ENCODE assay signal across 22 mouse cellular contexts in genomic region chr10:107543026-107543425, GRCm38 (mm10). TPM values are rescaled to one million over a fixed set of nuclear protein-coding genes. Genes with fewer than 3 reads are reported as not detected.
"Had no signal": no experiment of that assay in that cellular context is flagged by ENCODE, and none has a peak within 500 bp of the region (broad histone marks: within the 10 kb centered on the region; RNA-seq: fewer than 3 reads in every experiment).

No protein-coding gene starts in this region.

- H3K9ac ChIP-seq: liver, embryonic 14.5 days; midbrain, embryonic 13.5 days; neural tube, embryonic 12.5 days had no signal

- H3K27ac ChIP-seq: layer of hippocampus, adult 2 months; liver, embryonic 14.5 days; midbrain, embryonic 13.5 days; neural tube, embryonic 12.5 days had no signal

- DNase-seq: kidney, adult 18-20 months; kidney, postnatal 10 days; kidney, postnatal 4 days; lung, adult 18-20 months; lung, postnatal 4 days; retina, postnatal 1 day; right cerebral cortex, postnatal 4 days; spleen, adult 18-20 months; thymus, adult 18-20 months; thymus, postnatal 25 days had no signal

- H3K4me1 ChIP-seq: megakaryocyte, embryonic 14.5 days; midbrain, embryonic 13.5 days; neural tube, embryonic 12.5 days had no signal

- H3K4me3 ChIP-seq: layer of hippocampus, adult 2 months; megakaryocyte, embryonic 14.5 days; midbrain, embryonic 13.5 days; neural tube, embryonic 12.5 days had no signal

- H3K36me3 ChIP-seq: midbrain, embryonic 13.5 days; neural tube, embryonic 12.5 days had no signal

- H3K27me3 ChIP-seq: megakaryocyte, embryonic 14.5 days; midbrain, embryonic 13.5 days; neural tube, embryonic 12.5 days had no signal

RNA-seq across cellular contexts. Expression of gene Myf6, which starts 48.5 kb away (rescaled TPM):
- total RNA-seq: layer of hippocampus, adult 2 months; layer of hippocampus, postnatal 10 days; left cerebral cortex, postnatal 36 days; neutrophil, adult 5-6 weeks had no signal
- polyA plus RNA-seq: kidney, embryonic 14.5 days; liver, adult 2 months; liver, embryonic 14.5 days; midbrain, embryonic 13.5 days; stomach, embryonic 14.5 days; urinary bladder, adult 2 months had no signal

RNA-seq across cellular contexts. Expression of gene Myf5, which starts 57.1 kb away (rescaled TPM):
- total RNA-seq: layer of hippocampus, adult 2 months; layer of hippocampus, postnatal 10 days; left cerebral cortex, postnatal 36 days; liver, adult 2 months; neutrophil, adult 5-6 weeks had no signal
- polyA plus RNA-seq: kidney, embryonic 14.5 days; liver, adult 2 months; midbrain, embryonic 13.5 days had no signal
